Mouse (Mus musculus) neural tube, embryonic 14.5 days (tissue): Measurements from ENCODE around the gene Sost. TPM values are rescaled to one million over a fixed set of nuclear protein-coding genes. Genes with fewer than 3 reads are reported as not detected.

Source experiments
- ATAC-seq: fragments of 200-750 bp; cut with Nextera tagmentation; 2 replicates; pipeline ENCODE4 v1.8.0; 2017; ENCODE audit warnings: low read depth, mild to moderate bottlenecking, moderate TSS enrichment, moderate library complexity
- H3K27ac ChIP-seq: fragments of 300-500 bp; sonication (generic); 2 replicates; pipeline ENCODE4 v1.5.1; 2014; ENCODE audit warnings: low read depth, mild to moderate bottlenecking, control low read depth, low read length, moderate library complexity, mixed read lengths
- H3K27me3 ChIP-seq: fragments of 300-500 bp; sonication (generic); 2 replicates; pipeline ENCODE4 v1.6.1; 2014; ENCODE audit warnings: low read length; ENCODE audit not compliant: control insufficient read depth, insufficient read depth
- H3K36me3 ChIP-seq: fragments of 300-500 bp; sonication (generic); 2 replicates; pipeline ENCODE4 v1.6.1; 2014; ENCODE audit warnings: low read length, mixed read lengths; ENCODE audit not compliant: control insufficient read depth, insufficient read depth
- H3K4me1 ChIP-seq: fragments of 300-500 bp; sonication (generic); 2 replicates; pipeline ENCODE4 v1.6.1; 2014; ENCODE audit warnings: low read length; ENCODE audit not compliant: control insufficient read depth, insufficient read depth
- H3K4me2 ChIP-seq: fragments of 300-500 bp; sonication (generic); 2 replicates; pipeline ENCODE4 v1.6.1; 2014; ENCODE audit warnings: mild to moderate bottlenecking, low read depth, low read length, control low read depth
- H3K4me3 ChIP-seq: fragments of 300-500 bp; sonication (generic); 2 replicates; pipeline ENCODE4 v1.5.1; 2014; ENCODE audit warnings: low read depth, low read length, control low read depth, mixed read lengths
- H3K9ac ChIP-seq: fragments of 300-500 bp; sonication (generic); replicated peaks from 2 replicates; pipeline ENCODE4 v1.6.1; 2014; ENCODE audit warnings: low read depth, mild to moderate bottlenecking, control low read depth, low read length, mixed read lengths
- H3K9me3 ChIP-seq: fragments of 300-500 bp; sonication (generic); 2 replicates; pipeline ENCODE4 v1.6.1; 2016; ENCODE audit warnings: low read length; ENCODE audit not compliant: control insufficient read depth
- WGBS: fragments of 180-500 bp; shearing (Covaris S2); extraction: QIAGEN DNeasy Blood & Tissue Kit; methylation state at CpG from one replicate; pipeline ENCODE4 v1.1.7; 2014; 5-methylcytosine and 5-hydroxymethylcytosine counted together
- polyA plus RNA-seq: library from polyadenylated mRNA; unstranded; fragments of >200 nt; fragmentation: Nextera tagmentation; extraction: Ambion mirVana; gene quantifications from 2 replicates; pipeline ENCODE4 v1.2.1, GENCODE M21; 2014

Sost gene
- polyA plus RNA-seq, 1 experiment from 2014 or later: not detected

DNA sequence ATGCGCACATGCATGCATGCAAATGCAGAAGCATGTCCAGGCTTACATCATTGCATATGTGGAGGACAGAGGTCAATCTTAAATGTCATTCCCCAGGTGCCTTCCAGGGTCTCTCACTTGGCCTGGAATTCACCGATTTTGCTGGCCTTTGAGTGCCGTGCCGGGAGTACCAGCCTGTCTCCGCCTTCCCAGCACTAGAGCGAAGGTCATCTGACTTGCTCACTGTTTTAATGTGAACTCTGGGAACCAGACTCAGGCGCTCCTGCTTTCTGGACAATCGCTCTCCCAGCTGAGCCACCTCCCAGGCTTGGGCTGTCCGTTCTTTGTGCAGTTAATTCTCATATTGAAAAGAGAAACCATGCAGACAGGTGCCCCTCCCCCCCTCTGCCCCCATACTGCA is 39.5 kb upstream of the Sost start:
- ATAC-seq: no peak
- 45% methylated on average over 9 of the region's 9 CpGs for WGBS
- H3K27ac ChIP-seq: no peak overlapping the region
- no peaks in the 10 kb centered on the region for H3K27me3 ChIP-seq
- H3K9ac ChIP-seq: no peak overlapping the region
- peaks cover 34% of the 10 kb centered on the region for H3K36me3 ChIP-seq
- no peak overlapping the region for H3K4me2 ChIP-seq
- peaks cover 9% of the 10 kb centered on the region; the same call in 1 of the 2 replicates for H3K4me1 ChIP-seq
- H3K9me3 ChIP-seq: no peaks in the 10 kb centered on the region
- no peak overlapping the region for H3K4me3 ChIP-seq

DNA sequence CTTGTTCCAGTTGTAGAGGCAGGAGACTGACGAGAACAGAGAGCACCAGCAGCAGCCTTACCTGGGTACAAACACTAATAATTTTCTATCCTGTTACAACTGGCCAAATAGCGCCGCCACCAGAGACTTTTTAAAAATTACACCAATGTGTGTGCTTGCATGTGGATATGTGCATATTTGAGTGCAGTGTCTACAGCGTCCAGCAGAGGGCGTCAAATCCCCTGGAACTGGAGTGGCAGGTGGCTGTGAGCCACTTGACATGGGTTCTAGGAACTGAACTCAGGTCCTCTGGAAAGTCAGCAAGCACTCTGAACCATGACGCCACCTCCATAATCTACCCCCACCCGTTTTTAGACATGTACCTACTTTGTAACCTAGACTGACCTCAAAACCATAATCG is 37.4 kb upstream of the Sost start:
- WGBS: 96% methylated on average over 8 of the region's 8 CpGs
- no peak for ATAC-seq
- no peak overlapping the region for H3K4me2 ChIP-seq
- H3K9ac ChIP-seq: no peak overlapping the region
- no peak overlapping the region for H3K4me3 ChIP-seq
- H3K27ac ChIP-seq: no peak overlapping the region
- H3K4me1 ChIP-seq: no peaks in the 10 kb centered on the region
- H3K36me3 ChIP-seq: peaks cover 30% of the 10 kb centered on the region
- H3K9me3 ChIP-seq: no peaks in the 10 kb centered on the region
- H3K27me3 ChIP-seq: no peaks in the 10 kb centered on the region

DNA sequence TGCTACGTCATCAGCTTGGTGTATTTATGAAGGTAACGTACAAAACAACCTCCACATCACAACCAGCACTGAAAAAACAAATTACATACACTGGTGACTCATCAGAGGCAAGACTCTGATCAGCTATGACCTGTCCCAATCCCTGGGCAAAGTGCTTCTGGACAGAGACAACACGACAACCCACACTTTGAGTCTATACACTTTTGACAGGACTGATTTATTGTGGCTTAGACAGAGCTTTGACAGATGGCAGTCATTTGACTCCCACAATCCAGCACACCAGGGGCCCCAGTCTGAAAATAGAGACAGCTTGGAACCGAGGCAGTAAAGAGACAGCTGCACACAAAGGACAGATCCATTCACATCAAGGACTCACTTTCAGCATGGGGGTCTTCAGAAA is 32.7 kb upstream of the Sost start:
- Histone ChIP-seq H3K27ac (no peak overlapping the region), H3K27me3 (no peaks in the 10 kb centered on the region), H3K4me2 (no peak overlapping the region), H3K36me3 (peaks cover 10% of the 10 kb centered on the region; the same call in 1 of the 2 replicates), H3K9ac (no peak overlapping the region), H3K4me1 (no peaks in the 10 kb centered on the region), H3K4me3 (no peak overlapping the region), H3K9me3 (no peaks in the 10 kb centered on the region)
- ATAC-seq: no peak
- 35% methylated on average over 4 of the region's 4 CpGs for WGBS

DNA sequence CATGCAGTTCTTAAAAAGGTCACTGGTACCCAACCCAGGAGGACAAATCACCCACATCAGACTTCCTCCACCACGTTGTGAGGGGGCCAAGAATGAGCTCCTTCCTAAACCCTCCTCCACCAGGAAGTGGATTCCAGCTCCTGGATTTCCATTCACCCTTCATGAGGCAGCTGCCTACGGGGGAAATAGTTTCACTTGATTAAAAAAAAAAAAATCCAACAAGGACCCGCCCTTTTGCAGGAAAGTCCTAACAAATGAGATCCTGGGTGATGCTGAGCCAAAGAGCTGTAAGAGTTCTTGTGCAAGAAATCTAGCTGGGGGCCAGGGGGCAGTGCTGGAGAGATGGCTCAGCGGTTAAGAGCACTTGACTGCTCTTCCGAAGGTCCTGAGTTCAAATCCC is 31.4 kb upstream of the Sost start:
- H3K4me2 ChIP-seq: no peak overlapping the region
- H3K36me3 ChIP-seq: 0 out of 2 replicates have a peak, but pooled peaks cover 3% of the 10 kb centered on the region
- H3K27ac ChIP-seq: no peak overlapping the region
- ATAC-seq: no peak
- no peaks in the 10 kb centered on the region for H3K27me3 ChIP-seq
- H3K9me3 ChIP-seq: no peaks in the 10 kb centered on the region
- H3K4me3 ChIP-seq: no peak overlapping the region
- 59% methylated on average over 5 of the region's 5 CpGs for whole genome bisulfite sequencing
- H3K4me1 ChIP-seq: no peaks in the 10 kb centered on the region
- no peak overlapping the region for H3K9ac ChIP-seq

DNA sequence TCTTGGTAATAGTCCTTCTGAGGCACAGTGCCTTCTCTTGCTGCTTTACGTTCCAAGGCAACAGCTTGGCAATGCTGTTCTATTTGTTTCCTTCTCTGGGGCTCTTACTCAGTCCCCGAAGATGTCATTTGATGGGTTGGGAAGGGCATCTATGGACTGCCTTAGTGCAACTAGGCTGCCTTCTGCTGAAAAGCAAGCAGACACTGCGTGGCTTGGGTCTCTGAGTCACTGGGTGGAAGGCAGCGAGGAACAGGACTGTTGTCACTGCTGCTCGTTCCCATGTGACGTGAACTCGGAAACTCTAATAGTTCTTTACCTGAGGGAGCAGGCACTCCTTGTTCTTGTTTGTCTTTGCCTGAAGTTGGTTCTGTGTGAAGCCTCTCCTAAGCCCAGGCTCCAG is 29.1 kb upstream of the Sost start:
- Histone ChIP-seq H3K4me3 (no peak overlapping the region), H3K36me3 (no peaks in the 10 kb centered on the region), H3K27me3 (no peaks in the 10 kb centered on the region), H3K27ac (no peak overlapping the region), H3K4me1 (no peaks in the 10 kb centered on the region), H3K4me2 (no peak overlapping the region), H3K9ac (no peak overlapping the region), H3K9me3 (no peaks in the 10 kb centered on the region)
- 90% methylated on average over 7 of the region's 7 CpGs for WGBS
- ATAC-seq: no peak

DNA sequence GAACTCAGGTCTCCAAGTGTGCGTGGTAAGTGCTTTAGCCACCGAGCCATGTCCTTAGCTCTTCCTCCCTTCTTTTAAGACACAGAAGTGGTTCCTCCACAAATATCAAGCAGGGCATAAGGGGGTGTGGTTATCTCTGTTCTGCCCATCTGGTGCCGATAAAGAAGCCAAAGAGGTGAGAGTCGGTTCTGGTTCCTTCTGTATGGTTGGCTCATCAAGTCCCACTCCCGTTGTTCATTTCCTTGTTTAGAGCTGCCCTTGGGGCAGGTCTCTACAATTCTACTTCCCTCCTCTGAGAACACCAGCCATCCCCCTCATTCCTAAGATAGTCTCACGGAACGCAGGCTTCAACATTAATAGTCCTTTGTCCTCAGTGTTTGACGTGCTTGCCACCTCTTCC is 27.3 kb upstream of the Sost start:
- no peaks in the 10 kb centered on the region for H3K4me1 ChIP-seq
- H3K27me3 ChIP-seq: no peaks in the 10 kb centered on the region
- H3K9me3 ChIP-seq: no peaks in the 10 kb centered on the region
- no peak overlapping the region for H3K4me2 ChIP-seq
- no peak overlapping the region for H3K4me3 ChIP-seq
- no peaks in the 10 kb centered on the region for H3K36me3 ChIP-seq
- no peak for ATAC-seq
- 83% methylated on average over 8 of the region's 8 CpGs for WGBS
- no peak overlapping the region for H3K9ac ChIP-seq
- H3K27ac ChIP-seq: no peak overlapping the region

DNA sequence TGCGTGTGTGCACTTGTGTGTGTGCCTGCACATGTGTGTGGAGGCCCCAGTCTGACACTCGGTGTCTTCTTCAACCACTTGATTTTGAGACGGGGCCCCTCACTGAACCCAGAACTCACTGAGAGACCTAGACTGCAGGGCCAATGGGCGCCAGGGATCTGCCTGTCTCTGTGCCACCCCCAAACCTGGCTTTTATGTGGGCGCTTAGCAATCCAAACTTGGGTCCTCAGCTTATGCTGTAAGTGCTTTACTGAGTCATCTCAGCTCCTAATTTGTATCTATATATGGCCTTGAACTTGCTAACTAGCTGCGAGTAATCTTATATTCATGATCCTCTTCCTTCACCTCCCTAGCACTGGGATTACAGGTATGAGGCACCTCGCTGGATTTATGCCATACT is 25.6 kb upstream of the Sost start:
- Histone ChIP-seq H3K4me3 (no peak overlapping the region), H3K4me1 (no peaks in the 10 kb centered on the region), H3K9me3 (no peaks in the 10 kb centered on the region), H3K27me3 (no peaks in the 10 kb centered on the region), H3K9ac (no peak overlapping the region), H3K4me2 (no peak overlapping the region), H3K36me3 (no peaks in the 10 kb centered on the region), H3K27ac (no peak overlapping the region)
- no peak for ATAC-seq
- WGBS: 88% methylated on average over 7 of the region's 7 CpGs

DNA sequence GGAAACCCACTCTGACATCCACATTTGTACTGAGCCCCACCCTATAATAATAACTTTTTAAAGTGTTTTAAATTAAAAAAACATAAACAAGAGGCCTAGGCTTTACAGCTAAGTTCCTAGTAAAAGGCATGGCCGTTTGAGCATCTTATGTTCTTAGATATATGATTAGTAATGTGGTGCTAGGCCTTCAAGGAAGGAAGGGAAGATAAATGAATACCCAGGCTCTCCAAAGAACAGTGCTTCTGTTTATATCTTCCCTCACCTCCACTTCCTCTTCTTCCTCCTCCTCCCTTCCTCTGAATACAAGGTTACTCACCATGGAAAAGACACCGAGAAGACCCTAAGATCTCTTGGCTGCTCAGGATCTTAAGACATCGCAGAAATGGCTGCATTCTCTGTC is 25.0 kb upstream of the Sost start:
- ATAC-seq: no peak
- H3K27ac ChIP-seq: no peak overlapping the region

DNA sequence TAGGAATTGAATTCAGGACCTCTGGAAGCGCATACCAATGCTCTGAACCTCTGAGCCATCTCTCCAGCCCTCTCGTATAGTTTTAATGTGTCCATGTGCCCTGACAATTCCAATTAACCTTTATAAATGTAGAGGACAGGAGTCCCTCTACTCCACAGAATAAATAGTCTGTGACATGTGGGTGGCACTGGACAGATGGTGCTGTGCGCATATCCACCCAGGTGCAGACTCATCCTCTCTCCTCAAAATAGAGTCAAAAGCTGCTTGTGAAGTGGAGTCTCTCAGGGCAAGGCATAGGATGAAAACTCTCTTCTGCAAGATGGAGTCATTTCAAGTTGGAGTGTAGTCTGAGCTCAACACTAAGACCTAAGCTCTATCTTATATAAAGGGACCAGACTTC is 23.4 kb upstream of the Sost start:
- Histone ChIP-seq H3K4me1 (no peaks in the 10 kb centered on the region), H3K4me3 (no peak overlapping the region), H3K36me3 (no peaks in the 10 kb centered on the region), H3K27me3 (no peaks in the 10 kb centered on the region), H3K9me3 (no peaks in the 10 kb centered on the region), H3K27ac (no peak overlapping the region), H3K4me2 (no peak overlapping the region), H3K9ac (no peak overlapping the region)
- 87% methylated on average over 3 of the region's 3 CpGs for WGBS
- no peak for ATAC-seq

More for the DNA sequence above, 25.0 kb upstream of the Sost start:
- H3K9ac ChIP-seq: no peak overlapping the region
- H3K4me1 ChIP-seq: no peaks in the 10 kb centered on the region
- H3K4me2 ChIP-seq: no peak overlapping the region
- no peaks in the 10 kb centered on the region for H3K27me3 ChIP-seq
- 89% methylated on average over 3 of the region's 3 CpGs for WGBS
- H3K36me3 ChIP-seq: no peaks in the 10 kb centered on the region
- no peak overlapping the region for H3K4me3 ChIP-seq
- no peaks in the 10 kb centered on the region for H3K9me3 ChIP-seq

DNA sequence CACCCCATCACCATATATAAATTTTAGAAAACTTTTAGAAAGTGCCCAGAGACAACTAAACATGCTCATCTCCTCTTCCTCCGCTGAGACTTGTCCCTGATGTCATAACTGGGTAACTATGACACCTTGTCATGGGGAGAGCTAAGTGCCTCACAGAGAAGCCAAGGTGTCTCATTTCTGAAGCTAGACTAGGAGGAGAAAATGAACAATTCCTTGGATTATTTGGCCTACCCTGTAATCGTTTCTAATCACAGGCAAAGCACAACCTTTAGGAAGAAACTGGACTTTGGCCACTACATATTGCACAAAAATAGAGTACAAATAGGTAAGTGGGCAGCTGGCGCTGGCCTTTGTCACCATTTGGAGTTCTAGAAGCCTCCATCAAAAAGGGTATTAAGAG is 20.1 kb upstream of the Sost start, which contains the start of gene Dusp3:
TSS of gene Dusp3 (minus strand) at position 101 of the 400 bp plus-strand sequence.
- WGBS: 94% methylated on average over 3 of the region's 3 CpGs
- Histone ChIP-seq H3K36me3 (no peaks in the 10 kb centered on the region), H3K9ac (no peak within 1 kb of the TSS), H3K4me2 (no peak within 1 kb of the TSS), H3K27me3 (no peaks in the 10 kb centered on the region), H3K4me1 (no peaks in the 10 kb centered on the region), H3K9me3 (no peaks in the 10 kb centered on the region), H3K27ac (no peak within 1 kb of the TSS), H3K4me3 (no peak within 1 kb of the TSS)
- no peak for ATAC-seq
